Mouse (Mus musculus) neural tube, embryonic 14.5 days (tissue): ENCODE data around the gene Casq2. TPM values are rescaled to one million over a fixed set of nuclear protein-coding genes. Genes with fewer than 3 reads are reported as not detected.

Experiments used
- ATAC-seq: fragments of 200-750 bp; cut with Nextera tagmentation; 2 replicates; pipeline ENCODE4 v1.8.0; 2017; ENCODE audit warnings: low read depth, mild to moderate bottlenecking, moderate TSS enrichment, moderate library complexity
- H3K27ac ChIP-seq: fragments of 300-500 bp; sonication (generic); 2 replicates; pipeline ENCODE4 v1.5.1; 2014; ENCODE audit warnings: low read depth, mild to moderate bottlenecking, control low read depth, low read length, moderate library complexity, mixed read lengths
- H3K27me3 ChIP-seq: fragments of 300-500 bp; sonication (generic); 2 replicates; pipeline ENCODE4 v1.6.1; 2014; ENCODE audit warnings: low read length; ENCODE audit not compliant: control insufficient read depth, insufficient read depth
- H3K36me3 ChIP-seq: fragments of 300-500 bp; sonication (generic); 2 replicates; pipeline ENCODE4 v1.6.1; 2014; ENCODE audit warnings: low read length, mixed read lengths; ENCODE audit not compliant: control insufficient read depth, insufficient read depth
- H3K4me1 ChIP-seq: fragments of 300-500 bp; sonication (generic); 2 replicates; pipeline ENCODE4 v1.6.1; 2014; ENCODE audit warnings: low read length; ENCODE audit not compliant: control insufficient read depth, insufficient read depth
- H3K4me2 ChIP-seq: fragments of 300-500 bp; sonication (generic); 2 replicates; pipeline ENCODE4 v1.6.1; 2014; ENCODE audit warnings: mild to moderate bottlenecking, low read depth, low read length, control low read depth
- H3K4me3 ChIP-seq: fragments of 300-500 bp; sonication (generic); 2 replicates; pipeline ENCODE4 v1.5.1; 2014; ENCODE audit warnings: low read depth, low read length, control low read depth, mixed read lengths
- H3K9ac ChIP-seq: fragments of 300-500 bp; sonication (generic); replicated peaks from 2 replicates; pipeline ENCODE4 v1.6.1; 2014; ENCODE audit warnings: low read depth, mild to moderate bottlenecking, control low read depth, low read length, mixed read lengths
- H3K9me3 ChIP-seq: fragments of 300-500 bp; sonication (generic); 2 replicates; pipeline ENCODE4 v1.6.1; 2016; ENCODE audit warnings: low read length; ENCODE audit not compliant: control insufficient read depth
- WGBS: fragments of 180-500 bp; shearing (Covaris S2); extraction: QIAGEN DNeasy Blood & Tissue Kit; methylation state at CpG from one replicate; pipeline ENCODE4 v1.1.7; 2014; 5-methylcytosine and 5-hydroxymethylcytosine counted together
- polyA plus RNA-seq: library from polyadenylated mRNA; unstranded; fragments of >200 nt; fragmentation: Nextera tagmentation; extraction: Ambion mirVana; gene quantifications from 2 replicates; pipeline ENCODE4 v1.2.1, GENCODE M21; 2014

Gene Casq2
- polyA plus RNA-seq, 1 experiment from 2014 or later: 0.75 TPM

DNA sequence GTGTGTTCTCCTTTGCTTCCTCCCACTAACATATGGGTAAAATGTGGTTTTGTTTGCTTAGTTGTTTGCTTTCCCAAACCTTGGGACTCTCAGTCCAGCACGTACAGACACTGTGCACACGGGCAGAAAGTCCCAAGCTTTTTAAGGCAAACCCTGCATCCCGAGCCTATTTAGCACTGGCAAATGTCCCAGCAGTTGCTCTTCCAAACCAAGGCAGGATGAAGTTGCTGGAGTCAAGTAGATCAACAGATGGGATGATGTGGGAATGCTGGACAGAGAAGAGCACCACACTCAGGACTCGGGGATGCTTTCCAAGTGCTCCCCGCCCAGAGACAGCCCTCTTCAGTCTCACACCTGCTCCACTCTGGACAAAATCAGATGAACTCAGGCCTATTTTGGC is 9.2 kb downstream of the Casq2 start:
- no peaks in the 10 kb centered on the region for H3K4me1 ChIP-seq
- no peak for ATAC-seq
- no peak overlapping the region for H3K27ac ChIP-seq
- H3K9me3 ChIP-seq: no peaks in the 10 kb centered on the region
- no peak overlapping the region for H3K4me3 ChIP-seq
- WGBS: 80% methylated on average over 5 of the region's 5 CpGs
- no peaks in the 10 kb centered on the region for H3K36me3 ChIP-seq
- H3K9ac ChIP-seq: no peak overlapping the region
- H3K4me2 ChIP-seq: no peak overlapping the region
- H3K27me3 ChIP-seq: no peaks in the 10 kb centered on the region

DNA sequence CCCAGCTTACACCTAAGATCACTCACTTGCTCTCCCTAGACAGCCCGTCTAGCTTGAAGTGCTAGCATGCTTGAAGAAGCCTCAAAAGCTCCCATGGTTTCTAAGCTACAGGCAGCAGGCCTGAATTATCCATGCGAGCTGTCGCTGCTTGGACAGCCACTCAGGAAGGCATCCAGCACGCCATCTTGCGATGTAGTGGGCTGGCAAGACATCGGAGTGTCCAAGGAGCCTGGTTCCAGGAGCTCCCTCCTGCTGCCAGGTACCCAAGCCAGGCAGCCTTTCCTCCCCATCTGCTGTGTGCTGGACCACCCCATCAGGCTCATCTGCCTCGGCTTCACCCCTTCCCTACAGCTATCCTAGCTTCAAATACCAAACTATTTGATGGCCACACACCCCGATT is 10.2 kb downstream of the Casq2 start:
- 91% methylated on average over 8 of the region's 8 CpGs for WGBS
- Histone ChIP-seq H3K9me3 (no peaks in the 10 kb centered on the region), H3K4me3 (no peak overlapping the region), H3K4me1 (no peaks in the 10 kb centered on the region), H3K27ac (no peak overlapping the region), H3K27me3 (no peaks in the 10 kb centered on the region), H3K4me2 (no peak overlapping the region), H3K9ac (no peak overlapping the region), H3K36me3 (no peaks in the 10 kb centered on the region)
- no peak for ATAC-seq

DNA sequence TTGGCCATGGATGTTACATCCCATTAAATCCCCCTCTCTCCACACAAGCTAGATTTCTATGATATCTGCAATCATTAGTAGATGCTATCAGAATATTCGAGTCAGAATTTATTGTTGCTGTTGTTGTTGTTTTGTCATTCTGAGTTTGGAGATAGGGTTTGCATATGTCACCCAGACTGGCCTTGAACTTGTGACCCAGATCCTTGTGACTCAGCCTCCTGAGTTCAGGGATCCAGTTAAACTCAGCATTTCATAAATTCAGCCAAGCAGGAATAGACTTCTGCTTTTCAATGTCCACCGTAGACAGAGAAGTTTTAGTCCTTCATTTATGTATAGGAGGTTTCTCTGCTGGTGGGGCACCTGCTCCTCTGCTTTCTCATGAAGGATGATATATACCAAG is 10.8 kb downstream of the Casq2 start:
- H3K9ac ChIP-seq: no peak overlapping the region
- H3K4me1 ChIP-seq: no peaks in the 10 kb centered on the region
- no peak for ATAC-seq
- no peaks in the 10 kb centered on the region for H3K36me3 ChIP-seq
- H3K4me3 ChIP-seq: no peak overlapping the region
- H3K9me3 ChIP-seq: no peaks in the 10 kb centered on the region
- H3K27me3 ChIP-seq: no peaks in the 10 kb centered on the region
- 86% methylated on average over 2 of the region's 2 CpGs for WGBS
- H3K4me2 ChIP-seq: no peak overlapping the region
- H3K27ac ChIP-seq: no peak overlapping the region

DNA sequence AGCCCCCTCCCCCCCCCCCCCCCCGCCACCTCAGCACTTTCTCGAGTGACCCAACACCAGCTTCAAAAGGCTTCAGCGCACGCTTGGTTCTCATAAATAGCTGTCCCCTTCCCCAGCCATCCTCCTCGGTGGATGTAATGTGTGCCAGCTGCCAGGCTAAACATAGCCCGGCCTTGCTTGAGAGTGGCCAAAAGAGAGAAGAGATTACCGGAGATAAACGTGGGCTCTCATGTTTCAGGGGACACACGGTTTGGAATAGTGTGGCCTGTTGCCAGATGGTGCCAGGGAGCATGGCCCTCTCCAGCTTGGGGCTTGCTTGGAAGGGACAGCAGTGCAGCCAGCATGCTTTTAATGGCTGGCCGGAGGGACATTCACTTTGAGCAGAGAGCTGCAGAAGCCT is 13.0 kb downstream of the Casq2 start:
- ATAC-seq: no peak
- Histone ChIP-seq H3K4me1 (no peaks in the 10 kb centered on the region), H3K27ac (no peak overlapping the region), H3K27me3 (no peaks in the 10 kb centered on the region), H3K4me2 (no peak overlapping the region), H3K9me3 (no peaks in the 10 kb centered on the region), H3K36me3 (no peaks in the 10 kb centered on the region), H3K9ac (no peak overlapping the region), H3K4me3 (no peak overlapping the region)
- WGBS: 48% methylated on average over 10 of the region's 10 CpGs

DNA sequence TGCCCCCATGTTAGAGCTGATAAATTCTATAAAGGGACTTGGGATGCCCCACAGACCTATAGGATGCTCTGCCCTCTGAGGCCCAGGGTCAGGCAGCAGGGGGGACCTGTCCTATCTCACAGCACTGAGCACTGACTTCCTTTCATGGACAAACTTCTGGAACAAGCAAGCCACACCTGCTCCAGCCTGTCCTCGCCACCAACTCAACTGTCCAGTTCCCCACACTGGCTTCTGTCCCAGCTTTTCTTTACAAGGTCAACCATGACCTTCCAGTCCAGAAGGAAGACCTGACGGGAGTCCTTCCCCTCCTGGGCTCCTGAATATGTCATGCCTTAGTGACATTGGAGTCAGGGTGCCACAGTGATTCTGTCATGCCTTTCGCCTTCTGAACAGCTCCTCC is 13.6 kb downstream of the Casq2 start:
- no peaks in the 10 kb centered on the region for H3K27me3 ChIP-seq
- H3K27ac ChIP-seq: no peak overlapping the region
- H3K4me2 ChIP-seq: no peak overlapping the region
- 93% methylated on average over 3 of the region's 3 CpGs for WGBS
- no peak overlapping the region for H3K4me3 ChIP-seq
- no peak for ATAC-seq
- H3K9me3 ChIP-seq: no peaks in the 10 kb centered on the region
- H3K9ac ChIP-seq: no peak overlapping the region
- H3K4me1 ChIP-seq: no peaks in the 10 kb centered on the region
- no peaks in the 10 kb centered on the region for H3K36me3 ChIP-seq

DNA sequence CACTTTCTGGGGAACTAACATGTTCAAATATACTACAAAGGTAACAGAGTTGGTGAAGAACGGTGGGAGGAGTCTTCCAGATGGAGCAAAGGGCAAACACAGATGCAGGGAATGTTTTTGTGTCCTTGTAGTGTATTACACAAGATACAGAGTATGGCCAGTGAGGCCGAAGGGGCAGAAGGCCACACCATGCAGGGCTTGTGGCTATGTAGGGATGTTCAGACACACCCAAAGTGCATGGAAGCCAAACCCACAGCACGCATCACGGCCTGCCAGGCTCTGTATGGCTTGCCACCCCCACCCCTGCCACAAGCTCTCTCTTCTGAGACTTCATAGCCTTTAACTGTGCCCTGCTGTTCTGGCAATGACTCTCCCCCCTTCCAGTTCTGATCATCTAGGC is 15.2 kb downstream of the Casq2 start:
- WGBS: 93% methylated on average over 4 of the region's 4 CpGs
- H3K27me3 ChIP-seq: no peaks in the 10 kb centered on the region

GRCm38 (mm10) chr3:102103811-102104565 is 17.8 kb downstream of the Casq2 start:
- Histone ChIP-seq H3K4me1 (no peaks in the 10 kb centered on the region), H3K9me3 (no peaks in the 10 kb centered on the region), H3K36me3 (no peaks in the 10 kb centered on the region), H3K27me3 (no peaks in the 10 kb centered on the region), H3K9ac (no peak overlapping the region), H3K4me3 (no peak overlapping the region), H3K27ac (no peak overlapping the region), H3K4me2 (no peak overlapping the region)
- 77% methylated on average over 9 of the region's 9 CpGs for WGBS
- ATAC-seq: no peak

More for the DNA sequence above, 15.2 kb downstream of the Casq2 start:
- Histone ChIP-seq H3K9ac (no peak overlapping the region), H3K27ac (no peak overlapping the region), H3K4me1 (no peaks in the 10 kb centered on the region), H3K4me3 (no peak overlapping the region), H3K36me3 (no peaks in the 10 kb centered on the region), H3K4me2 (no peak overlapping the region), H3K9me3 (no peaks in the 10 kb centered on the region)
- ATAC-seq: no peak

DNA sequence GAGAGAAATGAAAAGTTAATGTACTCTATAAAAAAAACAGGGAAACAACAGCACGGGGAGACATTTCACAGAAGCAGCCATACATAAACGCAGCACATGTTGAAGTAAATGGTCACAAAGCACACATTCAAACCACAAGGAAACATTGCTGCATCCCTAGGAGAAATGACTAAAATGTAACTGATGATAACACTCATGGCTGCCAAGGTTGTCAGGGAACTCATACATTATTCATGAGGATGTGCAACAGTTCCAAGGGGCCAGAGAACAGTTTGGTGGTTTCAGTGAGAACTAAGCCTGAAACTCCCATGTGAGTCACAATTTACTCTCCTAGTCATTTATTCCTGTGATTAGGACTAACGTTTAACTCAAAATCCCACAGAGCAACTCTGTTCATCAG is 22.0 kb downstream of the Casq2 start:
- Histone ChIP-seq H3K4me1 (no peaks in the 10 kb centered on the region), H3K9ac (no peak overlapping the region), H3K4me3 (no peak overlapping the region), H3K36me3 (no peaks in the 10 kb centered on the region), H3K27me3 (no peaks in the 10 kb centered on the region), H3K4me2 (no peak overlapping the region), H3K9me3 (no peaks in the 10 kb centered on the region), H3K27ac (no peak overlapping the region)
- no peak for ATAC-seq
- 56% methylated on average over 3 of the region's 3 CpGs for WGBS

DNA sequence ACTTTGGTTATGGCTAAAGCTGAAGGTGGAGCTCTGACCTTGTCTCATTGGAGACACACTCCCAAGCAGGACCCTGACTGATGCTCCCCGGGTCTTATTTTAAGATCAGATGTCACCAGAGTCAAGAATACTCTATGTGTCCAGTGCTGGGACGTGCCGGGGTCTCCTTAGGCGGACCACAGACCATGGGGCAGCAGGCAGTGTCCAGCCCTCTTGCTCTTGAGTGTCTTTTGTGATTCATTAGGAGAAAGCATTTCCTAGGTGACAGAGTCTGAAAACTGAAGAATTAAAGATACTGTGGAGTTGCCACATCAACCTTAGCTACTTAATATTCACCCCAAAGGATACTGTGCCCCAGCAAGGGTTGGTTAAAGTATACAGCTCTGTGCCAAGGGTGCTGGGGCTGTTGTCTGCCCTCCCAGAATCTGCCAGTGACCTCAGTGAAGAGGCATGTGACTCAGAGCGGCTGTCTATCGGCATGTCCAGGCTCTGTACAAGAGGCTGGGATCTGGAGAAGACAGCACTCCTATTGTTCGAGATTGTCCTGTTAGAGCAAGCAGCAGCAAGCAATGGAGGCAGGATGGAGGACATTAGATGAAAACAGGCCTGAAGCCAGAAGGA is 25.9 kb downstream of the Casq2 start:
- H3K4me1 ChIP-seq: no peaks in the 10 kb centered on the region
- H3K27me3 ChIP-seq: no peaks in the 10 kb centered on the region
- WGBS: 70% methylated on average over 7 of the region's 7 CpGs
- H3K4me2 ChIP-seq: no peak overlapping the region
- no peak overlapping the region for H3K4me3 ChIP-seq
- no peak overlapping the region for H3K9ac ChIP-seq
- no peaks in the 10 kb centered on the region for H3K9me3 ChIP-seq
- peak; percentile 11; the same call in 1 of the 2 replicates for ATAC-seq
- no peaks in the 10 kb centered on the region for H3K36me3 ChIP-seq
- H3K27ac ChIP-seq: no peak overlapping the region
